Mouse (Mus musculus) neural tube, embryonic 12.5 days (tissue): ENCODE results near the gene Htra3. TPM values are rescaled to one million over a fixed set of nuclear protein-coding genes. Genes with fewer than 3 reads are reported as not detected.

Experiments
- ATAC-seq: fragments of 200-750 bp; cut with Nextera tagmentation; 2 replicates; pipeline ENCODE4 v1.8.0; 2017; ENCODE audit warnings: low read depth, mild to moderate bottlenecking, moderate TSS enrichment, moderate library complexity; ENCODE audit not compliant: low FRiP score
- H3K27ac ChIP-seq: fragments of 300-500 bp; sonication (generic); 2 replicates; pipeline ENCODE4 v1.5.1; 2016
- H3K27me3 ChIP-seq: fragments of 300-500 bp; sonication (generic); replicated peaks from 2 replicates; pipeline ENCODE4 v1.6.1; 2016; ENCODE audit warnings: mild to moderate bottlenecking
- H3K36me3 ChIP-seq: fragments of 300-500 bp; sonication (generic); 2 replicates; pipeline ENCODE4 v1.6.1; 2016; ENCODE audit warnings: mild to moderate bottlenecking
- H3K4me1 ChIP-seq: fragments of 300-500 bp; sonication (generic); 2 replicates; pipeline ENCODE4 v1.6.1; 2016
- H3K4me2 ChIP-seq: fragments of 300-500 bp; sonication (generic); replicated peaks from 2 replicates; pipeline ENCODE4 v1.6.1; 2016; ENCODE audit warnings: mild to moderate bottlenecking
- H3K4me3 ChIP-seq: fragments of 300-500 bp; sonication (generic); 2 replicates; pipeline ENCODE4 v1.5.1; 2016
- H3K9ac ChIP-seq: fragments of 300-500 bp; sonication (generic); 2 replicates; pipeline ENCODE4 v1.6.1; 2016; ENCODE audit warnings: mild to moderate bottlenecking
- H3K9me3 ChIP-seq: fragments of 300-500 bp; sonication (generic); 2 replicates; pipeline ENCODE4 v1.6.1; 2016; ENCODE audit warnings: mild to moderate bottlenecking
- WGBS: fragments of 180-500 bp; shearing (Covaris S2); methylation state at CpG from one replicate; pipeline ENCODE4 v1.1.7; 2016; 5-methylcytosine and 5-hydroxymethylcytosine counted together
- polyA plus RNA-seq: library from polyadenylated mRNA; unstranded; fragments of >200 nt; fragmentation: Nextera tagmentation; extraction: Ambion mirVana; gene quantifications from 2 replicates; pipeline ENCODE4 v1.2.1, GENCODE M21; 2016

Htra3 gene
- polyA plus RNA-seq, 1 experiment from 2014 or later: 9.5 TPM

GRCm38 (mm10) chr5:35645938-35646493 is 33.6 kb downstream of the Htra3 start:
- 83% methylated on average over 6 of the region's 6 CpGs for WGBS
- Histone ChIP-seq H3K4me2 (no peak overlapping the region), H3K36me3 (no peaks in the 10 kb centered on the region), H3K27me3 (no peaks in the 10 kb centered on the region), H3K4me3 (no peak overlapping the region), H3K4me1 (no peaks in the 10 kb centered on the region), H3K27ac (no peak overlapping the region), H3K9me3 (no peaks in the 10 kb centered on the region), H3K9ac (no peak overlapping the region)
- no peak for ATAC-seq

GRCm38 (mm10) chr5:35644082-35644481 is 35.5 kb downstream of the Htra3 start:
- Histone ChIP-seq H3K9ac (no peak overlapping the region), H3K27me3 (no peaks in the 10 kb centered on the region), H3K4me3 (no peak overlapping the region), H3K4me2 (no peak overlapping the region), H3K27ac (no peak overlapping the region), H3K9me3 (no peaks in the 10 kb centered on the region), H3K4me1 (no peaks in the 10 kb centered on the region), H3K36me3 (no peaks in the 10 kb centered on the region)
- WGBS: 72% methylated on average over 4 of the region's 4 CpGs
- ATAC-seq: no peak

GRCm38 (mm10) chr5:35643401-35644048 is 36.1 kb downstream of the Htra3 start:
- Histone ChIP-seq H3K9me3 (no peaks in the 10 kb centered on the region), H3K27me3 (no peaks in the 10 kb centered on the region), H3K4me2 (no peak overlapping the region), H3K36me3 (no peaks in the 10 kb centered on the region), H3K9ac (no peak overlapping the region), H3K4me1 (no peaks in the 10 kb centered on the region), H3K4me3 (no peak overlapping the region), H3K27ac (no peak overlapping the region)
- 85% methylated on average over 9 of the region's 9 CpGs for WGBS
- no peak for ATAC-seq

GRCm38 (mm10) chr5:35641961-35642584 is 37.5 kb downstream of the Htra3 start:
- Histone ChIP-seq H3K27me3 (no peaks in the 10 kb centered on the region), H3K9ac (no peak overlapping the region), H3K27ac (no peak overlapping the region), H3K36me3 (no peaks in the 10 kb centered on the region), H3K4me3 (no peak overlapping the region), H3K9me3 (no peaks in the 10 kb centered on the region), H3K4me2 (no peak overlapping the region), H3K4me1 (no peaks in the 10 kb centered on the region)
- no peak for ATAC-seq
- 69% methylated on average over 10 of the region's 10 CpGs for WGBS

- H3K36me3 ChIP-seq: no peaks in the 10 kb centered on the region
- H3K27ac ChIP-seq: no peak overlapping the region
- ATAC-seq: no peak
- no peaks in the 10 kb centered on the region for H3K9me3 ChIP-seq
- no peak overlapping the region for H3K4me3 ChIP-seq
- 86% methylated on average over 2 of the region's 2 CpGs for whole genome bisulfite sequencing
- H3K4me2 ChIP-seq: no peak overlapping the region
- H3K4me1 ChIP-seq: no peaks in the 10 kb centered on the region
- H3K9ac ChIP-seq: no peak overlapping the region
- no peaks in the 10 kb centered on the region for H3K27me3 ChIP-seq
Measured at GRCm38 (mm10) chr5:35636016-35636415, 43.6 kb downstream of the Htra3 start.

GRCm38 (mm10) chr5:35632841-35633240 is 46.7 kb downstream of the Htra3 start:
- WGBS: 90% methylated on average over 6 of the region's 6 CpGs
- no peak overlapping the region for H3K9ac ChIP-seq

GRCm38 (mm10) chr5:35631755-35632154 is 47.8 kb downstream of the Htra3 start:
- Histone ChIP-seq H3K36me3 (no peaks in the 10 kb centered on the region), H3K4me1 (no peaks in the 10 kb centered on the region), H3K27me3 (no peaks in the 10 kb centered on the region), H3K4me2 (no peak overlapping the region), H3K9me3 (no peaks in the 10 kb centered on the region), H3K9ac (no peak overlapping the region), H3K27ac (no peak overlapping the region), H3K4me3 (no peak overlapping the region)
- no peak for ATAC-seq
- 87% methylated on average over 5 of the region's 5 CpGs for WGBS

More at GRCm38 (mm10) chr5:35632841-35633240, 46.7 kb downstream of the Htra3 start:
- H3K4me2 ChIP-seq: no peak overlapping the region
- H3K4me3 ChIP-seq: no peak overlapping the region
- no peaks in the 10 kb centered on the region for H3K36me3 ChIP-seq
- H3K9me3 ChIP-seq: no peaks in the 10 kb centered on the region
- no peak for ATAC-seq
- H3K4me1 ChIP-seq: no peaks in the 10 kb centered on the region
- no peak overlapping the region for H3K27ac ChIP-seq
- no peaks in the 10 kb centered on the region for H3K27me3 ChIP-seq

GRCm38 (mm10) chr5:35631224-35631623 is 48.4 kb downstream of the Htra3 start:
- WGBS: 91% methylated on average over 3 of the region's 3 CpGs
- no peak overlapping the region for H3K4me3 ChIP-seq
- ATAC-seq: no peak
- no peak overlapping the region for H3K27ac ChIP-seq
- no peaks in the 10 kb centered on the region for H3K27me3 ChIP-seq
- H3K9ac ChIP-seq: no peak overlapping the region
- H3K4me2 ChIP-seq: no peak overlapping the region
- H3K4me1 ChIP-seq: no peaks in the 10 kb centered on the region
- no peaks in the 10 kb centered on the region for H3K36me3 ChIP-seq
- no peaks in the 10 kb centered on the region for H3K9me3 ChIP-seq

- no peaks in the 10 kb centered on the region for H3K9me3 ChIP-seq
- no peaks in the 10 kb centered on the region for H3K27me3 ChIP-seq
- no peak overlapping the region for H3K4me3 ChIP-seq
- H3K4me1 ChIP-seq: no peaks in the 10 kb centered on the region
- no peak overlapping the region for H3K27ac ChIP-seq
- no peak overlapping the region for H3K9ac ChIP-seq
- H3K36me3 ChIP-seq: no peaks in the 10 kb centered on the region
- no peak for ATAC-seq
- H3K4me2 ChIP-seq: no peak overlapping the region
- 75% methylated on average over 1 of the region's 1 CpGs for WGBS
Measured at GRCm38 (mm10) chr5:35630706-35631105, 48.9 kb downstream of the Htra3 start.

- Histone ChIP-seq H3K4me3 (no peak overlapping the region), H3K9ac (no peak overlapping the region), H3K9me3 (no peaks in the 10 kb centered on the region), H3K4me2 (no peak overlapping the region), H3K4me1 (no peaks in the 10 kb centered on the region), H3K27ac (no peak overlapping the region), H3K36me3 (no peaks in the 10 kb centered on the region), H3K27me3 (no peaks in the 10 kb centered on the region)
- no peak for ATAC-seq
Measured at GRCm38 (mm10) chr5:35629333-35629732, 50.2 kb downstream of the Htra3 start.

GRCm38 (mm10) chr5:35628685-35629084 is 50.9 kb downstream of the Htra3 start:
- WGBS: 33% methylated on average over 1 of the region's 1 CpGs
- no peaks in the 10 kb centered on the region for H3K27me3 ChIP-seq
- H3K4me3 ChIP-seq: no peak overlapping the region
- no peak overlapping the region for H3K9ac ChIP-seq
- H3K4me2 ChIP-seq: no peak overlapping the region
- no peaks in the 10 kb centered on the region for H3K36me3 ChIP-seq
- no peak overlapping the region for H3K27ac ChIP-seq
- no peaks in the 10 kb centered on the region for H3K4me1 ChIP-seq
- ATAC-seq: no peak
- no peaks in the 10 kb centered on the region for H3K9me3 ChIP-seq

- Histone ChIP-seq H3K27ac (no peak overlapping the region), H3K9ac (no peak overlapping the region), H3K4me2 (no peak overlapping the region), H3K27me3 (no peaks in the 10 kb centered on the region), H3K4me3 (no peak overlapping the region), H3K4me1 (no peaks in the 10 kb centered on the region), H3K36me3 (no peaks in the 10 kb centered on the region), H3K9me3 (no peaks in the 10 kb centered on the region)
- 62% methylated on average over 7 of the region's 7 CpGs for WGBS
- ATAC-seq: no peak
Measured at GRCm38 (mm10) chr5:35627307-35627840, 52.2 kb downstream of the Htra3 start.
